Mouse (Mus musculus): ENCODE results near the gene Herc4.
"Not testable (repeated sequence)": the region's sequence is repeated elsewhere in the genome, so short reads cannot be mapped to it uniquely, and the experiment has no call there.

Gene Herc4

DNA sequence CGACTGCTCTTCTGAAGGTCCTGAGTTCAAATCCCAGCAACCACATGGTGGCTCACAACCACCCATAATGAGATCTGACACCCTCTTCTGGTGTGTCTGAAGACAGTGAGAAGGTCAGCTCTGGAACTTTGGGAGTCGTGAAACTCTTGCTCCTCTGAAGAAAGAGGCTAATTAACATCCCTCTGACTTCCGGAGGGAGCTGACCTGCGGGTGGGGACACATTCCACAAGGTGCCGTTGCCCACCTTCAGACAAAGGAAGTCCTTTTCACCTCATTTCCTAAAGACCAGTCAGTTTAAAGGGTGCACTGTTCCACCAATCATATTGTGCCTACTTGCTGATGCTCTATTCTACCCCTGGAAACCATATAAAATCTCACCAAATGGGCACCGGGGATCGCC lies 107.5 kb downstream of the Herc4 start:
- DNase-seq (ENCODE audit: low spot score in 2 of 2): not testable (repeated sequence)

GRCm38 (mm10) chr10:63352111-63352510 lies 108.5 kb downstream of the Herc4 start:
- DNase-seq (ENCODE audit: low spot score in 2 of 2): peak in 1 of 2 experiments; percentile 57

DNA sequence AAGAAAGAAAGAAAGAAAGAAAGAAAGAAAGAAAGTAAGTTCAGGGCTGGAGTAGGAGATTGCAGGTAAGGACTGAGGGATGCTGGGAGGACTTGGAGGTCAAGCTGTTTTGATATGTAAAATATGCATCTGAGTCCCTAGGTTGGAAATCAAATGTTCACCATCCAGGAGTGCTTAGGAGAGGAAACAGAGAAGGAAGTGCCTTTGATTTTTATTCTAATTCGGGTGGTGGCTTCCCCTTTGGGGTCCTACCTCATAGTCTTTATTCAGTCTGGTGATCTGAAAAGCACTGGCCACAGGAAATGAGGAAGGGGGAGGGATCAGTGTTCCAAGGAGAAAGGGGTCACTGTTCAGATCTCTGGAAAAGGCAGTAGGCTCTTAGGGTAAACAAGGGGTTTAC lies 116.9 kb downstream of the Herc4 start:
- DNase-seq (ENCODE audit: low spot score in 2 of 2): no peak

DNA sequence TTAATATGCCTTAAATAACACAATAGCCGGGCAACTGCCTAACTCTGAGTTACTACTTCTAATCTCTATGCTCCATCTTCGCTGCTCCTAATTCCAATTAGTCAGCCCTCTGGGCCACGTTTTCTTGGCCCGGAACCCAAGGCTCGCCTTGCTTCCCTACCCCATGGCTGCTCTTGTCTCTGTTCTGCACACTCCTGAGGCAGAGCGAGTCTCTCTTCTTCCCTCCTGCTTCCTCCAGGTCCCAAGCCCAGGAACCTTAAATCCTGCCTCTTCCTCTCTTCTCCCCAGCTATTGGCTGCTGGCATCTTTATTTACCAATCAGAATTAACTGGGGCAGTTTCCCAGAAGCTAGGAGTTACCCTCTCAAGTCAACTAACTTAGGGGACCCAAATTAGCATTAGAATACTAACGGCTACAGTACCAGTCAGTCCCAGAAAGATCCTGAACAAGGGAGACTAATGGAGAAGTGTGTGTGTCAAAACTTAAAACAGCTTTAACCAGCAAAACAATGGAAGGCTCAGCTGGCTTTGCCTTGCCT lies 122.4 kb downstream of the Herc4 start:
- no peak for DNase-seq (ENCODE audit: low spot score in 2 of 2)

DNA sequence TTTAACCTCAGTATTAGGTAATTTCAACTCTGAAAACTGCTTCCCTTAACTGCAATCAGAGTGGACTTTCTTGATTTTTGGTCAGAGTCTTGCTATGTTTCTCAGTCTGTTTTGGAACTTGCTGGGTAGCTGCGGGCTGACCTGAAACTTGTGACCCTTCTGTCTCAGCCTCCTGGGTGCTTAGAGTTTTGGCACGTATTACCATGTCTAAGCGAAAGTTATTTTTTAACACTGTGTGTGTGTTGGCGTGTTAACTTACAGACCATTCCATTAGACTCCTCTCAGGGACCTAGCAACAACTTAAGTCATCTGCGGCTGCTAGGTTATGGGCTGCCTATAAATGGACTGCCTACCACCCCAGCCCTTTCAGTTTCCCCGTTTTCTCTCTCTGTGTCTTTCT lies 123.8 kb downstream of the Herc4 start:
- DNase-seq (ENCODE audit: low spot score in 2 of 2): no peak
